Mouse (Mus musculus): ENCODE results near the gene Hat1. TPM values are rescaled to one million over a fixed set of nuclear protein-coding genes. Genes with fewer than 3 reads are reported as not detected.

Gene Hat1
- total and polyA plus RNA-seq, 2 experiments, result 2.0 to 14.6 TPM

GRCm38 (mm10) chr2:71449604-71450003 lies 60.8 kb downstream of the Hat1 start:
- Histone ChIP-seq H3K36me3 (ENCODE audit: control insufficient read depth, insufficient read depth, low read length) (no peaks in the 10 kb centered on the region), H3K9ac (ENCODE audit: low read depth, low read length) (no peak overlapping the region), H3K4me1 (ENCODE audit: control insufficient read depth, insufficient read depth, low read length) (no peaks in the 10 kb centered on the region), H3K27ac (replicated peaks; ENCODE audit: insufficient read depth, low read depth, low read length) (no peak overlapping the region), H3K27me3 (ENCODE audit: control insufficient read depth, insufficient read depth, low read length) (no peaks in the 10 kb centered on the region), H3K79me2 (ENCODE audit: control insufficient read depth, insufficient read depth, low read length) (no peaks in the 10 kb centered on the region), H3K4me3 (ENCODE audit: insufficient read depth, low read depth, low read length) (no peak overlapping the region)
- no peak for DNase-seq (ENCODE audit: extremely low read depth, low read depth, low spot score)
- no peak for TF ChIP-seq POLR2A (IDR thresholded peaks at IDR 0.05; ENCODE audit: extremely low read depth, insufficient read depth, low read length)
- peak; percentile 39 for TF ChIP-seq CTCF (IDR thresholded peaks at IDR 0.05; ENCODE audit: low read depth, low read length)
- WGBS, result 32% methylated on average over 2 of the region's 2 CpGs

- Histone ChIP-seq H3K9ac (ENCODE audit: low read depth, low read length) (no peak overlapping the region), H3K4me3 (ENCODE audit: insufficient read depth, low read depth, low read length) (no peak overlapping the region), H3K27ac (replicated peaks; ENCODE audit: insufficient read depth, low read depth, low read length) (no peak overlapping the region), H3K79me2 (ENCODE audit: control insufficient read depth, insufficient read depth, low read length) (no peaks in the 10 kb centered on the region; the same call in 1 of the 2 replicates), H3K4me1 (ENCODE audit: control insufficient read depth, insufficient read depth, low read length) (no peaks in the 10 kb centered on the region), H3K27me3 (ENCODE audit: control insufficient read depth, insufficient read depth, low read length) (no peaks in the 10 kb centered on the region), H3K36me3 (ENCODE audit: control insufficient read depth, insufficient read depth, low read length) (no peaks in the 10 kb centered on the region)
- TF ChIP-seq CTCF (IDR thresholded peaks at IDR 0.05; ENCODE audit: low read depth, low read length) (no peak), POLR2A (IDR thresholded peaks at IDR 0.05; ENCODE audit: extremely low read depth, insufficient read depth, low read length) (no peak)
- DNase-seq (ENCODE audit: extremely low read depth, low read depth, low spot score), result no peak
- WGBS, result 73% methylated on average over 5 of the region's 5 CpGs
Observed at GRCm38 (mm10) chr2:71451761-71452160, 63.0 kb downstream of the Hat1 start.

GRCm38 (mm10) chr2:71453161-71453916 lies 64.6 kb downstream of the Hat1 start, which contains the start of gene Metap1d:
Metap1d (plus strand) TSS chr2:71453276.
- H3K4me1 ChIP-seq (ENCODE audit: control insufficient read depth, insufficient read depth, low read length), result no peaks in the 10 kb centered on the region

GRCm38 (mm10) chr2:71453917-71454260 lies 65.1 kb downstream of the Hat1 start:
- TF ChIP-seq CTCF (IDR thresholded peaks at IDR 0.05; ENCODE audit: low read depth, low read length), result no peak
- no peak for TF ChIP-seq POLR2A (IDR thresholded peaks at IDR 0.05; ENCODE audit: extremely low read depth, insufficient read depth, low read length)
- no peak for DNase-seq (ENCODE audit: extremely low read depth, low read depth, low spot score)
- no peaks in the 10 kb centered on the region for H3K4me1 ChIP-seq (ENCODE audit: control insufficient read depth, insufficient read depth, low read length)
- no peak overlapping the region for H3K4me3 ChIP-seq (ENCODE audit: insufficient read depth, low read depth, low read length)
- no peaks in the 10 kb centered on the region; the same call in 1 of the 2 replicates for H3K79me2 ChIP-seq (ENCODE audit: control insufficient read depth, insufficient read depth, low read length)
- WGBS, result 24% methylated on average over 4 of the region's 4 CpGs
- no peak overlapping the region for H3K9ac ChIP-seq (ENCODE audit: low read depth, low read length)
- no peak overlapping the region for H3K27ac ChIP-seq (replicated peaks; ENCODE audit: insufficient read depth, low read depth, low read length)
- no peaks in the 10 kb centered on the region for H3K27me3 ChIP-seq (ENCODE audit: control insufficient read depth, insufficient read depth, low read length)
- no peaks in the 10 kb centered on the region for H3K36me3 ChIP-seq (ENCODE audit: control insufficient read depth, insufficient read depth, low read length)

More at GRCm38 (mm10) chr2:71453161-71453916, 64.6 kb downstream of the Hat1 start, which contains the start of gene Metap1d:
- Histone ChIP-seq H3K9ac (ENCODE audit: low read depth, low read length) (peak within 1 kb of the TSS; percentile 79), H3K36me3 (ENCODE audit: control insufficient read depth, insufficient read depth, low read length) (no peaks in the 10 kb centered on the region), H3K4me3 (ENCODE audit: insufficient read depth, low read depth, low read length) (peak within 1 kb of the TSS; percentile 84), H3K27ac (replicated peaks; ENCODE audit: insufficient read depth, low read depth, low read length) (peak within 1 kb of the TSS; percentile 43; the same call in 1 of the 2 replicates), H3K79me2 (ENCODE audit: control insufficient read depth, insufficient read depth, low read length) (no peaks in the 10 kb centered on the region; the same call in 1 of the 2 replicates), H3K27me3 (ENCODE audit: control insufficient read depth, insufficient read depth, low read length) (no peaks in the 10 kb centered on the region)
- WGBS, result under 1% methylated on average over 61 of the region's 61 CpGs
- TF ChIP-seq CTCF (IDR thresholded peaks at IDR 0.05; ENCODE audit: low read depth, low read length) (no peak), POLR2A (IDR thresholded peaks at IDR 0.05; ENCODE audit: extremely low read depth, insufficient read depth, low read length) (peak; percentile 41; the same call in 1 of the 2 replicates)
- peak; percentile 82 for DNase-seq (ENCODE audit: extremely low read depth, low read depth, low spot score)

- Histone ChIP-seq H3K27me3 (ENCODE audit: control insufficient read depth, insufficient read depth, low read length) (no peaks in the 10 kb centered on the region), H3K27ac (replicated peaks; ENCODE audit: insufficient read depth, low read depth, low read length) (no peak overlapping the region), H3K9ac (ENCODE audit: low read depth, low read length) (no peak overlapping the region), H3K36me3 (ENCODE audit: control insufficient read depth, insufficient read depth, low read length) (no peaks in the 10 kb centered on the region), H3K4me1 (ENCODE audit: control insufficient read depth, insufficient read depth, low read length) (no peaks in the 10 kb centered on the region), H3K4me3 (ENCODE audit: insufficient read depth, low read depth, low read length) (no peak overlapping the region), H3K79me2 (ENCODE audit: control insufficient read depth, insufficient read depth, low read length) (peaks cover 7% of the 10 kb centered on the region; the same call in 1 of the 2 replicates)
- TF ChIP-seq POLR2A (IDR thresholded peaks at IDR 0.05; ENCODE audit: extremely low read depth, insufficient read depth, low read length) (no peak), CTCF (IDR thresholded peaks at IDR 0.05; ENCODE audit: low read depth, low read length) (no peak)
- 90% methylated on average over 13 of the region's 13 CpGs for WGBS
- DNase-seq (ENCODE audit: extremely low read depth, low read depth, low spot score), result no peak
Observed at GRCm38 (mm10) chr2:71458624-71459023, 69.9 kb downstream of the Hat1 start.

GRCm38 (mm10) chr2:71459659-71460058 lies 70.9 kb downstream of the Hat1 start:
- H3K27ac ChIP-seq (replicated peaks; ENCODE audit: insufficient read depth, low read depth, low read length), result no peak overlapping the region
- H3K36me3 ChIP-seq (ENCODE audit: control insufficient read depth, insufficient read depth, low read length), result no peaks in the 10 kb centered on the region
- peaks cover 7% of the 10 kb centered on the region; the same call in 1 of the 2 replicates for H3K79me2 ChIP-seq (ENCODE audit: control insufficient read depth, insufficient read depth, low read length)
- H3K4me3 ChIP-seq (ENCODE audit: insufficient read depth, low read depth, low read length), result no peak overlapping the region
- H3K4me1 ChIP-seq (ENCODE audit: control insufficient read depth, insufficient read depth, low read length), result no peaks in the 10 kb centered on the region
- no peak overlapping the region for H3K9ac ChIP-seq (ENCODE audit: low read depth, low read length)
- TF ChIP-seq CTCF (IDR thresholded peaks at IDR 0.05; ENCODE audit: low read depth, low read length) (no peak), POLR2A (IDR thresholded peaks at IDR 0.05; ENCODE audit: extremely low read depth, insufficient read depth, low read length) (no peak)
- H3K27me3 ChIP-seq (ENCODE audit: control insufficient read depth, insufficient read depth, low read length), result no peaks in the 10 kb centered on the region
- DNase-seq (ENCODE audit: extremely low read depth, low read depth, low spot score), result no peak
- WGBS, result 94% methylated on average over 1 of the region's 1 CpGs
